Mouse (Mus musculus) adrenal gland, adult 18-20 months (tissue): Measurements from ENCODE around the gene Marc2. TPM values are rescaled to one million over a fixed set of nuclear protein-coding genes. Genes with fewer than 3 reads are reported as not detected.

Source experiments
- microRNA-seq, 2 experiments: library from miRNA; unstranded; fragments of <30 nt; microRNA quantifications; one replicate each; pipeline ENCODE4 v1.2.0; 2021; ENCODE audit warnings: borderline number of aligned reads in 2 of 2
- total RNA-seq, 2 experiments: library from RNA; stranded (reverse); gene quantifications; 1 replicate in 1 of 2; 2 replicates in 1 of 2; pipeline ENCODE4 v1.2.3; 2021

Gene Marc2
- total RNA-seq, 2 experiments from 2014 or later, result 381 to 428 TPM

Small RNA genes lying within 50 kb of the gene (microRNA-seq; reads per million reads assigned to microRNA genes)
- gene Mir1981, result 585 to 652 reads per million in 2 experiments

Other genes with a start within 250 kb of the Marc2 start
- gene Hlx, start 113.8 kb downstream of the Marc2 start, total RNA-seq, result 10 to 100 TPM; 10.7 to 11.1 TPM
- 10 to 100 TPM in 1 of 2 experiments, 1 to 10 TPM in 1; 6.1 to 19.0 TPM for gene Marc1, start 35.1 kb downstream of the Marc2 start, total RNA-seq
- 10 to 100 TPM; 32.3 to 64.9 TPM for gene C130074G19Rik, start 36.8 kb upstream of the Marc2 start, total RNA-seq
- 1 to 10 TPM; 5.7 to 6.5 TPM for gene Mark1, start 153.1 kb upstream of the Marc2 start, total RNA-seq